Mouse (Mus musculus) MEL (cell line): ENCODE data around the gene Man2b2. TPM values are rescaled to one million over a fixed set of nuclear protein-coding genes. Genes with fewer than 3 reads are reported as not detected.

ENCODE experiments used
- DNase-seq: peaks from one replicate; pipeline ENCODE4 v3.0.0; 2011; ENCODE audit warnings: low read depth, low spot score
- H3K27ac ChIP-seq: 2 replicates; pipeline ENCODE4 v1.5.1; 2012; ENCODE audit warnings: low read depth, mild to moderate bottlenecking, control low read depth, low read length, moderate library complexity; ENCODE audit not compliant: control insufficient read depth
- H3K27me3 ChIP-seq, 2 experiments: fragments of 150-350 bp in 1 of 2; sonication (generic) in 1 of 2; 2 replicates each; pipeline ENCODE4 v1.6.1; 2012; ENCODE audit warnings: low read length in 2 of 2, mild to moderate bottlenecking in 2 of 2, improper control_type of control experiment in 1 of 2, moderate library complexity in 1 of 2; ENCODE audit not compliant: insufficient read depth in 2 of 2, control insufficient read depth in 1 of 2
- H3K36me3 ChIP-seq, 2 experiments: 2 replicates each; pipeline ENCODE4 v1.6.1; 2012 to 2014; ENCODE audit warnings: low read length in 2 of 2, improper control_type of control experiment in 1 of 2, inconsistent platforms in 1 of 2, mild to moderate bottlenecking in 1 of 2; ENCODE audit not compliant: insufficient read depth in 2 of 2, control insufficient read depth in 1 of 2
- H3K4me1 ChIP-seq, 2 experiments: fragments of 150-350 bp in 1 of 2; sonication (generic) in 1 of 2; 2 replicates each; pipeline ENCODE4 v1.6.1; 2012; ENCODE audit warnings: low read length in 2 of 2, improper control_type of control experiment in 1 of 2, mild to moderate bottlenecking in 1 of 2; ENCODE audit not compliant: insufficient read depth in 2 of 2, control insufficient read depth in 1 of 2
- H3K4me3 ChIP-seq, 2 experiments: fragments of 150-350 bp in 1 of 2; sonication (generic) in 1 of 2; 2 replicates each; pipeline ENCODE4 v1.5.1; 2012; ENCODE audit warnings: low read depth in 2 of 2, low read length in 2 of 2, mild to moderate bottlenecking in 2 of 2, moderate library complexity in 2 of 2, control low read depth in 1 of 2, improper control_type of control experiment in 1 of 2; ENCODE audit not compliant: control insufficient read depth in 1 of 2, insufficient read depth in 1 of 2
- H3K79me2 ChIP-seq: 2 replicates; pipeline ENCODE4 v1.6.1; 2012; ENCODE audit warnings: mild to moderate bottlenecking, low read length, moderate library complexity; ENCODE audit not compliant: control insufficient read depth, poor library complexity, insufficient read depth
- H3K9ac ChIP-seq: 2 replicates; pipeline ENCODE4 v1.6.1; 2012; ENCODE audit warnings: low read depth, mild to moderate bottlenecking, control low read depth, low read length, moderate library complexity; ENCODE audit not compliant: control insufficient read depth, poor library complexity, severe bottlenecking
- H3K9me3 ChIP-seq: fragments of 150-350 bp; sonication (generic); replicated peaks from 2 replicates; pipeline ENCODE4 v1.6.1; 2012; ENCODE audit warnings: mild to moderate bottlenecking, low read length, improper control_type of control experiment, moderate library complexity; ENCODE audit not compliant: insufficient read depth
- BHLHE40 ChIP-seq: IDR thresholded peaks from 2 replicates; pipeline ENCODE4 v1.6.1; 2012; ENCODE audit warnings: low read depth, mild to moderate bottlenecking, inconsistent platforms, low read length, improper control_type of control experiment, borderline replicate concordance
- CHD1 ChIP-seq: IDR thresholded peaks from 2 replicates; pipeline ENCODE4 v1.6.1; 2012; ENCODE audit warnings: low read depth, mild to moderate bottlenecking, inconsistent platforms, low read length, improper control_type of control experiment
- CHD2 ChIP-seq: IDR thresholded peaks from 2 replicates; pipeline ENCODE4 v1.6.1; 2011; ENCODE audit warnings: low read length, improper control_type of control experiment
- ELF1 ChIP-seq: IDR thresholded peaks from 2 replicates; pipeline ENCODE4 v1.6.1; 2014; ENCODE audit warnings: low read depth, mild to moderate bottlenecking, inconsistent platforms, low read length, improper control_type of control experiment, moderate library complexity
- EP300 ChIP-seq, 2 experiments: IDR thresholded peaks; 2 replicates each; pipeline ENCODE4 v1.6.1; 2011; ENCODE audit warnings: improper control_type of control experiment in 2 of 2, low read length in 2 of 2, low read depth in 1 of 2, mild to moderate bottlenecking in 1 of 2
- GABPA ChIP-seq: IDR thresholded peaks from 2 replicates; pipeline ENCODE4 v1.6.1; 2012; ENCODE audit warnings: low read depth, mild to moderate bottlenecking, inconsistent platforms, low read length, improper control_type of control experiment, moderate library complexity
- HCFC1 ChIP-seq: IDR thresholded peaks from 2 replicates; pipeline ENCODE4 v1.6.1; 2012; ENCODE audit warnings: low read depth, mild to moderate bottlenecking, inconsistent platforms, low read length, improper control_type of control experiment, moderate library complexity
- KAT2A ChIP-seq: conservative IDR thresholded peaks from 2 replicates; pipeline ENCODE4 v1.6.1; 2012; ENCODE audit warnings: low read depth, low read length, improper control_type of control experiment, inconsistent platforms
- MAFK ChIP-seq: IDR thresholded peaks from 2 replicates; pipeline ENCODE4 v1.6.1; 2011; ENCODE audit warnings: low read depth, mild to moderate bottlenecking, low read length, improper control_type of control experiment, borderline replicate concordance
- MEF2A ChIP-seq: IDR thresholded peaks from 2 replicates; pipeline ENCODE4 v1.6.1; 2014; ENCODE audit warnings: low read depth, mild to moderate bottlenecking, inconsistent platforms, low read length, improper control_type of control experiment; ENCODE audit not compliant: poor library complexity, insufficient replicate concordance, severe bottlenecking; ENCODE audit errors: extremely low read depth
- MYC ChIP-seq: IDR thresholded peaks from 2 replicates; pipeline ENCODE4 v1.6.1; 2011; ENCODE audit warnings: low read depth, mild to moderate bottlenecking, low read length, improper control_type of control experiment, moderate library complexity
- NRF1 ChIP-seq: IDR thresholded peaks from 2 replicates; pipeline ENCODE4 v1.6.1; 2014; ENCODE audit warnings: low read depth, mild to moderate bottlenecking, inconsistent platforms, low read length, improper control_type of control experiment, moderate library complexity; ENCODE audit not compliant: poor library complexity, insufficient read depth, severe bottlenecking
- POLR2AphosphoS2 ChIP-seq: IDR thresholded peaks from 2 replicates; pipeline ENCODE4 v1.6.1; 2011; ENCODE audit warnings: low read length, improper control_type of control experiment
- POLR2AphosphoS5 ChIP-seq: IDR thresholded peaks from 2 replicates; pipeline ENCODE4 v1.6.1; 2012; ENCODE audit warnings: low read depth, borderline replicate concordance, mild to moderate bottlenecking, inconsistent platforms, low read length, moderate library complexity, mixed read lengths
- RAD21 ChIP-seq: IDR thresholded peaks from 2 replicates; pipeline ENCODE4 v1.6.1; 2011; ENCODE audit warnings: mild to moderate bottlenecking, low read depth, low read length, improper control_type of control experiment
- RCOR1 ChIP-seq: IDR thresholded peaks from 2 replicates; pipeline ENCODE4 v1.6.1; 2012; ENCODE audit warnings: low read depth, mild to moderate bottlenecking, inconsistent platforms, low read length, improper control_type of control experiment
- SMC3 ChIP-seq: IDR thresholded peaks from 2 replicates; pipeline ENCODE4 v1.6.1; 2011; ENCODE audit warnings: low read depth, low read length, improper control_type of control experiment
- TBP ChIP-seq: IDR thresholded peaks from 2 replicates; pipeline ENCODE4 v1.8.0; 2011; ENCODE audit warnings: low read depth, low read length, improper control_type of control experiment
- TCF12 ChIP-seq: IDR thresholded peaks from 2 replicates; pipeline ENCODE4 v1.6.1; 2014; ENCODE audit warnings: low read depth, mild to moderate bottlenecking, inconsistent platforms, low read length, improper control_type of control experiment, moderate library complexity
- ZC3H11A ChIP-seq: IDR thresholded peaks from 2 replicates; pipeline ENCODE4 v1.6.1; 2012; ENCODE audit warnings: low read depth, mild to moderate bottlenecking, inconsistent platforms, low read length, improper control_type of control experiment
- ZKSCAN1 ChIP-seq: IDR thresholded peaks from 2 replicates; pipeline ENCODE4 v1.6.1; 2012; ENCODE audit warnings: low read depth, mild to moderate bottlenecking, inconsistent platforms, low read length, improper control_type of control experiment, moderate library complexity
- ZMIZ1 ChIP-seq: IDR thresholded peaks from 2 replicates; pipeline ENCODE4 v1.6.1; 2012; ENCODE audit warnings: low read depth, mild to moderate bottlenecking, inconsistent platforms, low read length, improper control_type of control experiment, moderate library complexity
- polyA plus RNA-seq, 2 experiments: library from polyadenylated mRNA; stranded (reverse) in 1 of 2; unstranded in 1 of 2; fragments of >175 nt in 1 of 2; fragments of >200 nt in 1 of 2; gene quantifications; 2 replicates each; pipeline versions ENCODE4 v1.2.1 to v1.2.4; 2012; ENCODE audit warnings: low replicate concordance in 2 of 2, low read depth in 1 of 2; ENCODE audit not compliant: insufficient read length in 2 of 2, insufficient read depth in 1 of 2, missing spikeins in 1 of 2
- total RNA-seq: library from RNA; depleted of rRNA; stranded (reverse); fragments of 300-350 nt; gene quantifications from 2 replicates; pipeline ENCODE4 v1.2.3, GENCODE M21; 2012

Man2b2 gene
- total and polyA plus RNA-seq, 3 experiments, result 9.3 to 37.1 TPM; not detected in 1

- TF ChIP-seq RAD21 (peak; percentile 68), SMC3 (peak; percentile 90), POLR2AphosphoS2 (no peak), POLR2AphosphoS5 (no peak), ELF1 (no peak), ZC3H11A (peak; percentile 42; the same call in 1 of the 2 replicates), RCOR1 (no peak), EP300 (IDR thresholded peaks at IDR 0.05; ENCODE audit: low read depth in 1 of 2, low read length in 2 of 2) (no peak), MEF2A (no peak), TCF12 (no peak), CHD1 (no peak), GABPA (no peak), TBP (0 out of 2 replicates have a peak, but pooled peaks have one; percentile 37), HCFC1 (peak; percentile 61)
Measured at GRCm38 (mm10) chr5:36835933-36836332, 5.5 kb upstream of the Man2b2 start (continued).

GRCm38 (mm10) chr5:36831272-36831671, 819 bp upstream of the Man2b2 start:
- Histone ChIP-seq H3K4me3 (no peak overlapping the region), H3K4me1 (peaks cover 0 to 13% of the 10 kb centered on the region in 2 experiments; a peak in 2 of 4 replicates), H3K27ac (no peak overlapping the region), H3K9me3 (no peaks in the 10 kb centered on the region), H3K9ac (no peak overlapping the region), H3K79me2 (no peaks in the 10 kb centered on the region; the same call in 1 of the 2 replicates), H3K27me3 (no peaks in the 10 kb centered on the region), H3K36me3 (peaks cover 2 to 3% of the 10 kb centered on the region in 2 experiments; a peak in 1 of 4 replicates)
- TF ChIP-seq POLR2AphosphoS5 (no peak), MAFK (no peak), BHLHE40 (no peak), RAD21 (no peak), KAT2A (peak; percentile 36; the same call in 1 of the 2 replicates), EP300 (IDR thresholded peaks at IDR 0.05; ENCODE audit: low read depth in 1 of 2, low read length in 2 of 2) (no peak), MEF2A (no peak), HCFC1 (peak; percentile 86), MYC (no peak), ZMIZ1 (no peak), CHD2 (no peak), NRF1 (no peak), ZKSCAN1 (no peak)
- DNase-seq, result peak; percentile 34
